Mouse (Mus musculus) testis, postnatal 10 days (tissue): Measurements from ENCODE around the gene Gprc5d.

ENCODE experiments used
- DNase-seq: peaks from one replicate; pipeline ENCODE4 v3.0.0; 2021; ENCODE audit warnings: low spot score

Gprc5d gene

DNA sequence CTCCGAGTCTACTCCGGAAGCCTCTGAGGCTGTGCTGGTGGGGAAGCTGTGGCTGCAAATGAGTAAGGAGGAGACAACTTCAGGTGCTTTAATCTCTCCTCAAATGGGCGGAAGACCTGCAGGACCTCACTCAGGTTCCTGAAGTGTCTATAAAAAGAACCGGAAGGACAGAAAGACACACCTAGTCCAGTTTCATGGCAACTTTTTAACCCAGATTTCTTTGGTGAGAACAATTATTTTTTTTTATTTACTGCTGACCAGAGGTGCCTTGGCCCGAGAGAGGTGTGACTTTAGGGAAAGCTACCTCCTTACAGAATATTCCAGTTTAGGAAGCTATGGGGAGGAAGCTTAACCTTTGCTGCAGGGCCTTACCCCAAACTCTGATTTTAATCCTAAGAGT is at the start of gene Gprc5d:
Gprc5d (minus strand) TSS at position 101 of the 400 bp plus-strand sequence.
- DNase-seq: no peak

- no peak for DNase-seq
These were observed 48.6 kb upstream of the Gprc5d start for GRCm38 (mm10) chr6:135166712-135167111.

GRCm38 (mm10) chr6:135166262-135166661 is 48.2 kb upstream of the Gprc5d start:
- no peak for DNase-seq

DNA sequence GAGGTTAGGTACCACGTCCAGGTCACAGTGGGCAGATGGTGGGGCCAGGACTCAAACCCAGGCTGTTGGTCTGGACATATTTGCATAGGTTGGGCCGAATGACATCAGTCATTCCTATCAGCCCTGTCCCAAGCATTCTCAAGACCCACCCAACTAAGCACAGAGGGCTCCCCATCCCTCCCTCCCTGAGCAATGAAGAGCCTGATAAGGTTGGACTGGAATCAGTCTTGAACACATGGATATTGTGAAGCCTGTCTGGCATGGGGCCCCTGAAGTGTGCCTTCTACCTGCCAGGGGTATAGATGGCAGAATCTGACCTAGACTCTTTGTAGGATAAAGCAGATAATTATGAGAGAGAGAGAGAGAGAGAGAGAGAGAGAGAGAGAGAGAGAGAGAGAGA is 47.6 kb upstream of the Gprc5d start:
- no peak for DNase-seq

GRCm38 (mm10) chr6:135165191-135165590 is 47.1 kb upstream of the Gprc5d start:
- DNase-seq: no peak

- DNase-seq: no peak
These were observed 44.8 kb upstream of the Gprc5d start for GRCm38 (mm10) chr6:135162861-135163260.

DNA sequence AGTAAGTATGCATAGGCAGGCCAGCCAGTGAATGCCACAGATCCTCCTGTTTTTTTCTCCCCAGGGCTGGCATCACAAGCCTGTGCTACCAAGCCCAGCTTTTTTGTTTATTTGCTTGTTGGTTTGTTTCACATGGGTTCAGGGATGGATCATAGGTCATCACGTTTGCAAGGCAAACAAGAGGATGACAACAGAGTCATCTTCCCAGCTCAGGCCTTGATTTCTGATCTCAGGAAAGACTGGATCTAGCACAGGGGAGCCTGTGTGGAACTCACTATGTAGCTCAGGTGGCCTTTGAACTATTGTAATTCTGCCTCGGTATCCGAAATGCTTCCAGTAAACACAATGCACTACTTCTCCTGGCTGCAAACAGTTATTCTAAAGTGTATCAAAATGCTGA is 44.2 kb upstream of the Gprc5d start:
- DNase-seq: no peak

GRCm38 (mm10) chr6:135161356-135161755 is 43.3 kb upstream of the Gprc5d start:
- DNase-seq: no peak

GRCm38 (mm10) chr6:135158509-135158908 is 40.4 kb upstream of the Gprc5d start:
- DNase-seq: no peak

GRCm38 (mm10) chr6:135157496-135157895 is 39.4 kb upstream of the Gprc5d start:
- DNase-seq: no peak

DNA sequence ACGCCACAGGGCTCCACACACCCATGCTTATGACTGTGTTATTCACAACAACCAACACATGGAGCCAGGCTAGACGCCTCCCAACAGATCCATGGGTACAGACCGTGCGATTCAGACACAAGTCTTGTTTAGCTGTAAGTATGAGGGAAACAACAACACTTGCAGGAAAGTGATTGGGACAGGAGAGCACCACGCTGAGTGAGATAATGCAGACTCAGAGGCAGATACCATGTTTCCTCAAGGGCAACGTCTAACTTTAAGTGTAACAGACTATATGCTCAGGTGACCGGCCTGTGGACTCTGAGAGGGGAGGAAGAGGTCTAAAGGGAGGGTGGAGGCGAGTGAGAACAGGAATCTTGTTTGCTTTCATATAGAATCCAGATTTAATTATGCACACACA is 38.5 kb upstream of the Gprc5d start:
- DNase-seq: no peak

DNA sequence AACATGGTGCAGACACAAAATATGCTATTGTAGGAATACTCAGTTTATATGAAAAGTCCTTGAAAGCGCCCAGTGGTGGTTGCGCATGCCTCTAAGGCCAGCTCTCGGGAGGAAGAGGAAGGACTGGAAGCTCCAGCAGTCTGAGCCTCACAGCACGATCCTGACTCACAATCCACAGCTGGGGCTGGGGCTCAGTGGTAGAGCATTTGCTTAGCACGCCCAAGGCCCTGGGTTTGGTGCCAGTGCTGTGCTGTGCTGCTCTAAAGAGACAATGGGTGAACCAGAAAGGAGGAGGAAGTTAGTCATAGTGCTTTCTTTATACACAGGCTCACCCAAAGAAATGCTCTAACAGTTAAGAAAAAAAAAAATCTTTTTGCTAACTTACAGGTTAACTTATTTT is 35.6 kb upstream of the Gprc5d start:
- DNase-seq: no peak

DNA sequence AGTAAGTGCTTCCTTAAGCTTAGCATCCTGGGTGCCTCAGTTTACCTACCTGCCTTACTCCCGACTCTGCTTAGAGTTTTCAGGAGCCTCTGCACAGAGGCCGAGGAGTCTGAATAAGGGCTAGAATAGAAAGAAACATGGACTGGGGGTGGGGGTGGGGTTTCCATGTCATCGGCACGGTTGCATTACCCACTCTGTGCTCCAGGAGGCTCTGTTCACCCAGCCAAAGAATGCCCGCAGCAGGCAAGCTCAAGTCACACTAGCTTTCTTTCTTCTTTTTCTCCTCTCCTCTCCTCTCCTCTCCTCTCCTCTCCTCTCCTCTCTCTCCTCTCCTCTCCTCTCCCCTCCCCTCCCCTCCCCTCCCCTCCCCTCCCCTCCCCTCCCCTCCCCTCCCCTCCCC is 32.2 kb upstream of the Gprc5d start:
- no peak for DNase-seq

GRCm38 (mm10) chr6:135149722-135150121 is 31.6 kb upstream of the Gprc5d start:
- no peak for DNase-seq

- DNase-seq: no peak
These were observed 31.1 kb upstream of the Gprc5d start for GRCm38 (mm10) chr6:135149175-135149574.

DNA sequence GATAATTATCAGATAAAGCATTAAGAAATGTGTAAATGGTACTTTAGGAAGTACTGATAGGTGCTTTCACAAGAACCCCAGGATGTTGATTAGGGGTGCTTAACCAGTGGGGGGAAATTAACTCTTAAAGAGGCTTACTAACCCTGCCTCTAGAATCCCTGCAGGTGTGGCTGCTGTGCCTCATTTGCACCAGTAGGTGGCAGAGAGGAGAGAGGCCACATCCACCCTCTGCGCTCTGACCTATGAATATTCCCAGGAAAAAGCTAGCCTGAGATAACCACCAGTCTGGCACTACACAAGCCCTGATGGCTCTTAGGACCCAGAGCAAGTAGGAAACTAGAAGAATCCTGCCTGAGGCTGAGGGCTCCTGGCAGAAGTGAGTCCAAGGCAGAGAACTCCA is 30.4 kb upstream of the Gprc5d start:
- DNase-seq: no peak

- DNase-seq: no peak
These were observed 27.9 kb upstream of the Gprc5d start for GRCm38 (mm10) chr6:135145976-135146375.

- no peak for DNase-seq
These were observed 26.4 kb upstream of the Gprc5d start for GRCm38 (mm10) chr6:135144516-135144915.

GRCm38 (mm10) chr6:135143151-135143550 is 25.1 kb upstream of the Gprc5d start:
- DNase-seq: no peak

- DNase-seq: no peak
These were observed 23.5 kb upstream of the Gprc5d start for GRCm38 (mm10) chr6:135141451-135142147.

GRCm38 (mm10) chr6:135138746-135139145 is 20.7 kb upstream of the Gprc5d start:
- no peak for DNase-seq

DNA sequence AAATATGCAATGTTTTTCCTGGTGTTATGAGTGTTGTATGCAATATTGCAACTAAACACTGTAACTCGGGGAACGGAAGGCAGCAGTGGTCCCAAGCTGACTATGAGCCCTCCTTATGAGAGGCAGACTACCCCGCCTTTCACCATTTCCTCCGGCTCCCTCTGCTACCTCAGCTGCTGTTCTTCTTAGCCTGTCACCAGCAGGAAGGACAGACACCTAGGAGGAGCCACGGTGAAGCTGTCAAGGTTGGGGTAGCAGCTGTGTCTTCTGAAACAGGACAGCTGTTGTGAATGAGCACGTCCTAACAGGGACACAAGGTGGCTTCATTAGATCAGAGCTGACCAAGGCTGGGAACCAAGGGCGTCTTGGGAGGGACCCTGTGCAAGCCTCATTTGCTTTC is 20.1 kb upstream of the Gprc5d start:
- DNase-seq: no peak

DNA sequence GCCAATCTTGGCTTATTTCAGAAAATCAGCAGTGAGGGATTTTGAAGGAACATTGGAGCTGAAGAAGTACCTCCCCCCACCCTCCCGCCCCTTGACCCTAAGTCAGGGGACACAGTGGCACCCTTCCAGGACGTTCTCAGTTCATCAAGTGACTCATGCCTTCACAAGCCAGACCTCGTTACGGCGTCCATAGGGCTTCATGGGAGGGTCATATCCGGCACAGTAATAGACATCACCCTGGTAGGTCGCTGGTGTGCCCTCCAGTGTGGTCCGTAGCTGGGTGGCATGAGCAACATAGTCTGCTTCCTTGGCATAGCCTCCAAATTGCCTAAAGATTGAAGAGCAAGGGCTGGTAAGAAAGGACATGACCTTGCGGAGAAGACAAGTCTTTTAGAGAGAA is 19.7 kb upstream of the Gprc5d start:
- no peak for DNase-seq

- no peak for DNase-seq
These were observed 18.5 kb upstream of the Gprc5d start for GRCm38 (mm10) chr6:135136439-135137161.
